Mouse (Mus musculus): ENCODE measurements at regions not wholly inside any gene's neighbourhood (a gene's known extent, or its start where the extent isn't known, plus 50 kb on each side); places are given as distances from the start of the nearest gene placed in this dataset.
"Not testable (repeated sequence)": the region's sequence is repeated elsewhere in the genome, so short reads cannot be mapped to it uniquely, and the experiment has no call there.

- TF ChIP-seq CTCF (conservative IDR thresholded peaks at IDR 0.05; ENCODE audit: low read length); POU5F1 (IDR thresholded peaks at IDR 0.05; ENCODE audit: borderline replicate concordance, low read length): not testable (repeated sequence)
Observed at GRCm38 (mm10) chr15:96099844-96100640, 187.3 kb upstream of the Arid2 start.
